Mouse (Mus musculus) testis, adult 2 months (tissue): ENCODE measurements around the gene Med31. TPM values are rescaled to one million over a fixed set of nuclear protein-coding genes. Genes with fewer than 3 reads are reported as not detected.
"Not testable (repeated sequence)": the region's sequence is repeated elsewhere in the genome, so short reads cannot be mapped to it uniquely, and the experiment has no call there.

Source experiments
- H3K27ac ChIP-seq: fragments of 200-500 bp; 2 replicates; pipeline ENCODE4 v1.5.1; 2012; ENCODE audit warnings: low read depth, low read length; ENCODE audit not compliant: control insufficient read depth, insufficient read depth
- H3K27me3 ChIP-seq: fragments of 200-500 bp; 2 replicates; pipeline ENCODE4 v1.6.1; 2012; ENCODE audit warnings: mild to moderate bottlenecking, low read length, moderate library complexity; ENCODE audit not compliant: control insufficient read depth, insufficient read depth
- H3K36me3 ChIP-seq: fragments of 200-500 bp; 2 replicates; pipeline ENCODE4 v1.6.1; 2012; ENCODE audit warnings: mild to moderate bottlenecking, low read length; ENCODE audit not compliant: control insufficient read depth, insufficient read depth
- H3K4me1 ChIP-seq: fragments of 200-500 bp; 2 replicates; pipeline ENCODE4 v1.6.1; 2012; ENCODE audit warnings: low read length; ENCODE audit not compliant: control insufficient read depth, insufficient read depth
- H3K4me3 ChIP-seq: fragments of 200-500 bp; 2 replicates; pipeline ENCODE4 v1.5.1; 2012; ENCODE audit warnings: low read depth, mild to moderate bottlenecking, low read length, moderate library complexity, mixed read lengths; ENCODE audit not compliant: control insufficient read depth
- CTCF ChIP-seq: fragments of 200-500 bp; IDR thresholded peaks from 2 replicates; pipeline ENCODE4 v1.5.1; 2012; ENCODE audit warnings: low read depth, mild to moderate bottlenecking, inconsistent platforms, low read length, moderate library complexity; ENCODE audit not compliant: control insufficient read depth, insufficient read depth, insufficient replicate concordance
- POLR2A ChIP-seq: fragments of 200-500 bp; IDR thresholded peaks from 2 replicates; pipeline ENCODE4 v1.6.1; 2012; ENCODE audit warnings: low read depth, mild to moderate bottlenecking, inconsistent platforms, low read length, moderate library complexity; ENCODE audit not compliant: control insufficient read depth
- polyA plus RNA-seq: library from polyadenylated mRNA; depleted of rRNA; stranded (reverse); fragments of >200 nt; gene quantifications from 2 replicates; pipeline ENCODE4 v1.2.3, GENCODE M21; 2012; rRNA removed

Gene Med31
- polyA plus RNA-seq, 1 experiment = 23.5 TPM

DNA sequence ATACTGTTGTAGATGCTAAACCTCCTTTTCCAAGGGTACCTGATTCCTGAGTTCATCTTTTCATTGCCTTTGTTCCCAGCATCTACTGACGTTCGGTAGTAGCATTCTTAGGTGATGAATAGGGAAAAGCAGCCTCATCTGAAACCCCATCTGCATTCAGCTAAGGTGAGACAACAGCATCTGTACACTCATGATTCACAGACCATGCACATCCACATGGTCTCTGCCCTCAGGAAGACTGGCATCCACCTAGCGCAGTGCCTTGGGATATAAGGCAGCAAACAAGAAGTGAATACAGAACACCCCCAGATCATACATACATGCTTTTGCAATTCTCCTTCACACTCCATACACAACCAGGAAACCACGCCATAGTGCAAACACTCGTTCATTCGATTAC is 40.7 kb downstream of the Med31 start:
- Histone ChIP-seq H3K36me3 (peaks cover 5% of the 10 kb centered on the region), H3K27me3 (no peaks in the 10 kb centered on the region)
- TF ChIP-seq POLR2A (no peak), CTCF (no peak)

DNA sequence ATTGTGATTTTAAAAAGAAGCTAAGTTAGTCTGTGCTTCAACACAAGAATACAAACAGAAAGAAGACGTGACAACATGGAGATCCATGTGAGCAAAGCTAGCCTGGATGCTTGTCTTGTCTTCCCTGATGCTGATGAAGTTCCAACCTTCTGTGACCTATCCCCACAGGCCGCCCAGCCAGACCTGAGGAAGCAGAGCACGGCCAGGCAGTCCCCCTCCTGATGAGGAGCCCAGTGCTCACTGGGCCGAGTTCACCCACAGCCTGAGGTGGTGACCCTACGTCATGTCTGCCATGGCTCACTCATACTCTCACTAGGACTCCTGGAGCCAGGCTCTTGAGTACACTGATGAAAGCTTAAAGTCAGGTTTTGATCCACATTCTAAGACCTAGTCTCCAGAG is 41.9 kb downstream of the Med31 start:
- Histone ChIP-seq H3K4me3 (no peak overlapping the region), H3K36me3 (peaks cover 5% of the 10 kb centered on the region), H3K27ac (no peak overlapping the region), H3K27me3 (no peaks in the 10 kb centered on the region), H3K4me1 (no peaks in the 10 kb centered on the region)
- TF ChIP-seq CTCF (no peak), POLR2A (no peak)

More for the DNA sequence above, 40.7 kb downstream of the Med31 start:
- Histone ChIP-seq H3K27ac (no peak overlapping the region), H3K4me3 (no peak overlapping the region), H3K4me1 (no peaks in the 10 kb centered on the region)

DNA sequence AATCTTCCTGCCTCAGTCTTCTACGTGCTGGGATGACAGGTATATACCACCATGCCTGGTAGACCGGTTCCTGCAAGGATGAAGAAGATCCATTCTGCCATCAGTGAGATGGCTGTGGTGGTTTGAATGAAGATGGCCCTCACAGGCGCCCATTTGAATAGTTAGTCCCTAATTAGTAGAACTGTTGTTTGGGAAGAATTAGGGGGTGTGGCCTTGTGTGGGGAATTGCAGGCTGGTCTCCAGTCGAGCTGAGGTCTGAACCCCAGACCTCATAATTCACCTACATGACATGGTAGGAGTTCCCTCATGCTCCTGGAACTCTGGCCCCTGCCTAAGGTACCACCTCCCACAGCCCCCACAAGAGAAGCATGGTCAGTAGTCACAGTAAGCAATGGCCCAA is 43.5 kb downstream of the Med31 start:
- H3K36me3 ChIP-seq, H3K27ac ChIP-seq: not testable (repeated sequence)
- H3K4me3 ChIP-seq = peak overlapping the region; percentile 7

GRCm38 (mm10) chr11:72169871-72170270 is 45.5 kb downstream of the Med31 start:
- Histone ChIP-seq H3K4me1 (no peaks in the 10 kb centered on the region), H3K4me3 (peak overlapping the region; percentile 89), H3K27me3 (no peaks in the 10 kb centered on the region), H3K36me3 (peaks cover 1% of the 10 kb centered on the region; the same call in 1 of the 2 replicates), H3K27ac (no peak overlapping the region)
- TF ChIP-seq CTCF (no peak), POLR2A (no peak)

More for the DNA sequence above, 43.5 kb downstream of the Med31 start:
- H3K4me1 ChIP-seq, H3K27me3 ChIP-seq: not testable (repeated sequence)

- no peak overlapping the region for H3K4me3 ChIP-seq
- TF ChIP-seq POLR2A (no peak), CTCF (no peak)
- peaks cover 1% of the 10 kb centered on the region; the same call in 1 of the 2 replicates for H3K36me3 ChIP-seq
- no peaks in the 10 kb centered on the region for H3K4me1 ChIP-seq
- no peaks in the 10 kb centered on the region for H3K27me3 ChIP-seq
- H3K27ac ChIP-seq = no peak overlapping the region
Observed at GRCm38 (mm10) chr11:72163198-72163597, 52.2 kb downstream of the Med31 start.

Other genes starting within 250 kb of the Med31 start
- 0.29 and 0.62 TPM in 2 replicates for gene Aipl1, start 178.1 kb downstream of the Med31 start, polyA plus RNA-seq
- gene Pimreg, start 173.6 kb downstream of the Med31 start, polyA plus RNA-seq = 0.75 and 0.79 TPM in 2 replicates
- 2.6 and 3.2 TPM in 2 replicates for gene Pitpnm3, start 79.8 kb downstream of the Med31 start, polyA plus RNA-seq
- gene Gm43951, start 8.8 kb downstream of the Med31 start, polyA plus RNA-seq = 0.78 and 1.1 TPM in 2 replicates
- gene 4933427D14Rik, start 8.1 kb downstream of the Med31 start, polyA plus RNA-seq = 19.1 and 33.1 TPM in 2 replicates
- gene Txndc17, start 8.0 kb downstream of the Med31 start, polyA plus RNA-seq = 15.8 and 17.5 TPM in 2 replicates
- gene Slc13a5, start 51.6 kb upstream of the Med31 start, polyA plus RNA-seq = 34.1 and 37.6 TPM in 2 replicates
- gene Xaf1, start 86.0 kb upstream of the Med31 start, polyA plus RNA-seq = 1.4 and 2.3 TPM in 2 replicates
- 108 and 112 TPM in 2 replicates for gene Fbxo39, start 98.9 kb upstream of the Med31 start, polyA plus RNA-seq
- 184 and 205 TPM in 2 replicates for gene Tekt1, start 146.8 kb upstream of the Med31 start, polyA plus RNA-seq
- 2.1 and 2.5 TPM in 2 replicates for gene Smtnl2, start 196.1 kb upstream of the Med31 start, polyA plus RNA-seq
- gene Ggt6, start 219.9 kb upstream of the Med31 start, polyA plus RNA-seq = 0.10 TPM in 2 replicates
- gene Mybbp1a, start 225.8 kb upstream of the Med31 start, polyA plus RNA-seq = 13.6 and 14.0 TPM in 2 replicates